Mouse (Mus musculus): Measurements from ENCODE around the gene Ksr2. TPM values are rescaled to one million over a fixed set of nuclear protein-coding genes. Genes with fewer than 3 reads are reported as not detected.
A peak's percentile ranks its signal among the peaks of the same experiment; 100 is the strongest.

Ksr2 gene
- total RNA-seq, 2 experiments from 2014 or later = 37.4 to 41.0 TPM

- intact Hi-C loops (cut with DNase I) = no loop called here
- DNase-seq (ENCODE audit: low spot score in 2 of 2) = no peak
Measured at GRCm38 (mm10) chr5:117460261-117460660, 46.5 kb downstream of the Ksr2 start.

GRCm38 (mm10) chr5:117467052-117467451, 53.3 kb downstream of the Ksr2 start:
- intact Hi-C loops (cut with DNase I) = no loop called here
- no peak for DNase-seq (ENCODE audit: low spot score in 2 of 2)

GRCm38 (mm10) chr5:117468961-117469360, 55.2 kb downstream of the Ksr2 start:
- no peak for DNase-seq (ENCODE audit: low spot score in 2 of 2)
- intact Hi-C loops (cut with DNase I) = no loop called here

- no peak for DNase-seq (ENCODE audit: low spot score in 2 of 2)
- intact Hi-C loops (cut with DNase I) = no loop called here
Measured at GRCm38 (mm10) chr5:117469572-117469971, 55.8 kb downstream of the Ksr2 start.

- intact Hi-C loops (cut with DNase I) = no loop called here
Measured at GRCm38 (mm10) chr5:117481162-117481561, 67.4 kb downstream of the Ksr2 start.

GRCm38 (mm10) chr5:117481586-117481985, 67.8 kb downstream of the Ksr2 start:
- no peak for DNase-seq (ENCODE audit: low spot score in 2 of 2)
- intact Hi-C loops (cut with DNase I) = no loop called here

More at GRCm38 (mm10) chr5:117481162-117481561, 67.4 kb downstream of the Ksr2 start:
- DNase-seq (ENCODE audit: low spot score in 2 of 2) = no peak

- intact Hi-C loops (cut with DNase I) = no loop called here
- no peak for DNase-seq (ENCODE audit: low spot score in 2 of 2)
Measured at GRCm38 (mm10) chr5:117482013-117482412, 68.2 kb downstream of the Ksr2 start.

- DNase-seq (ENCODE audit: low spot score in 2 of 2) = no peak
- intact Hi-C loops (cut with DNase I) = no loop called here
Measured at GRCm38 (mm10) chr5:117485411-117485810, 71.6 kb downstream of the Ksr2 start.

- no peak for DNase-seq (ENCODE audit: low spot score in 2 of 2)
- intact Hi-C loops (cut with DNase I) = no loop called here
Measured at GRCm38 (mm10) chr5:117486092-117486491, 72.3 kb downstream of the Ksr2 start.

- no peak for DNase-seq (ENCODE audit: low spot score in 2 of 2)
- intact Hi-C loops (cut with DNase I) = no loop called here
Measured at GRCm38 (mm10) chr5:117488155-117488554, 74.4 kb downstream of the Ksr2 start.

GRCm38 (mm10) chr5:117488670-117489325, 75.0 kb downstream of the Ksr2 start:
- intact Hi-C loops (cut with DNase I) = no loop called here
- no peak for DNase-seq (ENCODE audit: low spot score in 2 of 2)

- DNase-seq (ENCODE audit: low spot score in 2 of 2) = peak; percentile 62 to 85
- intact Hi-C loops (cut with DNase I) = loop anchor here (5.0 to 10.0 kb wide), 3 partner anchors 106 to 378 kb away; partner anchors contain the start of genes Rfc5 and Suds3
Measured at GRCm38 (mm10) chr5:117492933-117493863, 79.4 kb downstream of the Ksr2 start.

GRCm38 (mm10) chr5:117493947-117494346, 80.1 kb downstream of the Ksr2 start:
- peak; percentile 77 to 87 for DNase-seq (ENCODE audit: low spot score in 2 of 2)
- intact Hi-C loops (cut with DNase I) = loop anchor here (1.0 to 10.0 kb wide), 5 partner anchors 80 to 379 kb away; partner anchors contain the start of genes Rfc5 and Suds3

- intact Hi-C loops (cut with DNase I) = loop anchor here (10.0 kb wide), 1 partner anchor 382 kb away; the partner anchor contains the start of gene Suds3
- DNase-seq (ENCODE audit: low spot score in 2 of 2) = no peak
Measured at GRCm38 (mm10) chr5:117497084-117497483, 83.3 kb downstream of the Ksr2 start.

- intact Hi-C loops (cut with DNase I) = no loop called here
- no peak for DNase-seq (ENCODE audit: low spot score in 2 of 2)
Measured at GRCm38 (mm10) chr5:117502611-117503010, 88.8 kb downstream of the Ksr2 start.

- DNase-seq (ENCODE audit: low spot score in 2 of 2) = no peak
- intact Hi-C loops (cut with DNase I) = no loop called here
Measured at GRCm38 (mm10) chr5:117504431-117504830, 90.6 kb downstream of the Ksr2 start.

- intact Hi-C loops (cut with DNase I) = loop anchor here (5.0 kb wide), 1 partner anchor 442 kb away; no protein-coding TSS in a partner anchor
- DNase-seq (ENCODE audit: low spot score in 2 of 2) = peak; percentile 74 to 76
Measured at GRCm38 (mm10) chr5:117505204-117505603, 91.4 kb downstream of the Ksr2 start.

GRCm38 (mm10) chr5:117505769-117506168, 92.0 kb downstream of the Ksr2 start:
- DNase-seq (ENCODE audit: low spot score in 2 of 2) = peak in 1 of 2 experiments; percentile 58
- intact Hi-C loops (cut with DNase I) = loop anchor here (5.0 kb wide), 1 partner anchor 442 kb away; no protein-coding TSS in a partner anchor

- peak; percentile 53 to 57 for DNase-seq (ENCODE audit: low spot score in 2 of 2)
- intact Hi-C loops (cut with DNase I) = loop anchor here (5.0 kb wide), 1 partner anchor 441 kb away; no protein-coding TSS in a partner anchor
Measured at GRCm38 (mm10) chr5:117506406-117506805, 92.6 kb downstream of the Ksr2 start.

Measured in left cerebral cortex, postnatal 25 days (tissue).